Comparison of ENCODE assay signal across 24 mouse cellular contexts in genomic region chr8:47659463-47659862, GRCm38 (mm10). TPM values are rescaled to one million over a fixed set of nuclear protein-coding genes. Genes with fewer than 3 reads are reported as not detected.
DNase-seq lines count a peak whose midpoint lies in the region; ATAC-seq lines count a peak whose summit lies in the region.
"Had no signal": no experiment of that assay in that cellular context is flagged by ENCODE, and none has a peak within 500 bp of the region (broad histone marks: within the 10 kb centered on the region; RNA-seq: fewer than 3 reads in every experiment).

No protein-coding gene starts in this region.

- no peak for DNase-seq in kidney, postnatal 14 days
- peak; percentile 56 for DNase-seq in yolk sac, embryonic 10.5 days (ENCODE audit: low spot score)
- DNase-seq in right cerebral cortex, postnatal 4 days, result no peak
- DNase-seq: adrenal gland, adult 2 months; adrenal gland, postnatal 14 days; cerebellum, adult 11 months; cerebellum, adult 2 months; cerebellum, postnatal 10 days; cerebellum, postnatal 36 days; embryo, embryonic 11 days; gastrocnemius, postnatal 25 days; heart, adult 2 months had no signal

- H3K4me1 ChIP-seq in kidney, embryonic 14.5 days (ENCODE audit: control insufficient read depth, insufficient read depth, low read length), result no peaks in the 10 kb centered on the region
- no peaks in the 10 kb centered on the region for H3K4me1 ChIP-seq in liver, embryonic 15.5 days (replicated peaks)
- H3K4me1 ChIP-seq in liver, embryonic 12.5 days, result no peaks in the 10 kb centered on the region
- H3K4me1 ChIP-seq: embryonic facial prominence, embryonic 10.5 days; embryonic facial prominence, embryonic 13.5 days; forebrain, embryonic 12.5 days; forebrain, embryonic 15.5 days; hindbrain, embryonic 12.5 days; hindbrain, embryonic 15.5 days had no signal

- no peaks in the 10 kb centered on the region for H3K36me3 ChIP-seq in kidney, embryonic 14.5 days (ENCODE audit: control insufficient read depth, insufficient read depth, low read length)
- no peaks in the 10 kb centered on the region for H3K36me3 ChIP-seq in liver, embryonic 15.5 days (replicated peaks)
- H3K36me3 ChIP-seq in liver, embryonic 12.5 days, result no peaks in the 10 kb centered on the region
- H3K36me3 ChIP-seq: embryonic facial prominence, embryonic 10.5 days; embryonic facial prominence, embryonic 13.5 days; forebrain, embryonic 12.5 days; forebrain, embryonic 15.5 days; hindbrain, embryonic 12.5 days; hindbrain, embryonic 15.5 days had no signal

- H3K9me3 ChIP-seq in kidney, embryonic 14.5 days (ENCODE audit: control insufficient read depth, low read length), result no peaks in the 10 kb centered on the region
- no peaks in the 10 kb centered on the region for H3K9me3 ChIP-seq in liver, embryonic 15.5 days (replicated peaks)
- no peaks in the 10 kb centered on the region for H3K9me3 ChIP-seq in liver, embryonic 12.5 days (replicated peaks)
- H3K9me3 ChIP-seq: embryonic facial prominence, embryonic 10.5 days; embryonic facial prominence, embryonic 13.5 days; forebrain, embryonic 12.5 days; forebrain, embryonic 15.5 days; hindbrain, embryonic 12.5 days; hindbrain, embryonic 15.5 days had no signal

- H3K27ac ChIP-seq in kidney, embryonic 14.5 days (ENCODE audit: low read depth, low read length), result no peak overlapping the region
- H3K27ac ChIP-seq in liver, embryonic 15.5 days (replicated peaks), result no peak overlapping the region
- no peak overlapping the region for H3K27ac ChIP-seq in liver, embryonic 12.5 days
- H3K27ac ChIP-seq: embryonic facial prominence, embryonic 10.5 days; embryonic facial prominence, embryonic 13.5 days; forebrain, embryonic 12.5 days; forebrain, embryonic 15.5 days; heart, adult 2 months; hindbrain, embryonic 12.5 days; hindbrain, embryonic 15.5 days had no signal

- H3K4me3 ChIP-seq in kidney, embryonic 14.5 days (ENCODE audit: low read length), result no peak overlapping the region
- H3K4me3 ChIP-seq in liver, embryonic 15.5 days (replicated peaks), result no peak overlapping the region
- H3K4me3 ChIP-seq in liver, embryonic 12.5 days, result no peak overlapping the region
- H3K4me3 ChIP-seq: embryonic facial prominence, embryonic 10.5 days; embryonic facial prominence, embryonic 13.5 days; erythroblast, embryonic 14.5 days; forebrain, embryonic 12.5 days; forebrain, embryonic 15.5 days; heart, adult 2 months; hindbrain, embryonic 12.5 days; hindbrain, embryonic 15.5 days had no signal

- no peak overlapping the region for H3K9ac ChIP-seq in kidney, embryonic 14.5 days (ENCODE audit: low read depth, low read length)
- H3K9ac ChIP-seq in liver, embryonic 15.5 days, result no peak overlapping the region
- no peak overlapping the region for H3K9ac ChIP-seq in liver, embryonic 12.5 days
- H3K9ac ChIP-seq: embryonic facial prominence, embryonic 13.5 days; forebrain, embryonic 12.5 days; forebrain, embryonic 15.5 days; hindbrain, embryonic 12.5 days; hindbrain, embryonic 15.5 days had no signal

- WGBS in kidney, embryonic 14.5 days, result 90% methylated on average over 5 of the region's 5 CpGs
- 73% methylated on average over 5 of the region's 5 CpGs for WGBS in liver, embryonic 15.5 days (ENCODE audit: insufficient replicate concordance)
- 79% methylated on average over 4 of the region's 5 CpGs for WGBS in liver, embryonic 12.5 days (ENCODE audit: insufficient replicate concordance)

- H3K4me2 ChIP-seq in kidney, embryonic 14.5 days (replicated peaks; ENCODE audit: low read depth, low read length), result no peak overlapping the region
- H3K4me2 ChIP-seq in liver, embryonic 15.5 days, result no peak overlapping the region
- H3K4me2 ChIP-seq in liver, embryonic 12.5 days, result no peak overlapping the region
- H3K4me2 ChIP-seq: embryonic facial prominence, embryonic 13.5 days; forebrain, embryonic 12.5 days; forebrain, embryonic 15.5 days; heart, embryonic 11.5 days; hindbrain, embryonic 12.5 days; hindbrain, embryonic 15.5 days had no signal

- 0 out of 2 replicates have a peak, but pooled peaks have one; percentile 32 for ATAC-seq in kidney, embryonic 14.5 days (ENCODE audit: low FRiP score, low TSS enrichment)
- ATAC-seq in liver, embryonic 15.5 days (ENCODE audit: insufficient read depth), result peak; percentile 64; the same call in 1 of the 2 replicates
- no peak for ATAC-seq in liver, embryonic 12.5 days
- ATAC-seq: CD4-positive, CD25-positive, alpha-beta regulatory T cell, adult 4 months; forebrain, embryonic 15.5 days had no signal

- no peaks in the 10 kb centered on the region for H3K27me3 ChIP-seq in kidney, embryonic 14.5 days (ENCODE audit: control insufficient read depth, insufficient read depth, low read length)
- H3K27me3 ChIP-seq in liver, embryonic 15.5 days, result no peaks in the 10 kb centered on the region
- no peaks in the 10 kb centered on the region for H3K27me3 ChIP-seq in liver, embryonic 12.5 days (replicated peaks)
- H3K27me3 ChIP-seq: embryonic facial prominence, embryonic 13.5 days; forebrain, embryonic 12.5 days; forebrain, embryonic 15.5 days; hindbrain, embryonic 12.5 days; hindbrain, embryonic 15.5 days had no signal

RNA-seq across cellular contexts. Expression of gene Ing2, which starts 15.9 kb away (rescaled TPM):
- polyA plus RNA-seq in kidney, embryonic 14.5 days (2014; fragmentation: Nextera tagmentation; extraction: Ambion mirVana), result 15.0 and 22.4 TPM in 2 replicates
- polyA plus RNA-seq in liver, embryonic 15.5 days (2015; fragmentation: Nextera tagmentation; extraction: Ambion mirVana), result 6.3 and 7.1 TPM in 2 replicates
- polyA plus RNA-seq in liver, embryonic 12.5 days (2016; fragmentation: Nextera tagmentation; extraction: Ambion mirVana), result 14.9 and 15.1 TPM in 2 replicates

RNA-seq across cellular contexts. Expression of gene Cdkn2aip, which starts 54.3 kb away (rescaled TPM):
- polyA plus RNA-seq in kidney, embryonic 14.5 days (2014; fragmentation: Nextera tagmentation; extraction: Ambion mirVana), result 26.0 and 33.7 TPM in 2 replicates
- 12.8 and 13.4 TPM in 2 replicates for polyA plus RNA-seq in liver, embryonic 15.5 days (2015; fragmentation: Nextera tagmentation; extraction: Ambion mirVana)
- polyA plus RNA-seq in liver, embryonic 12.5 days (2016; fragmentation: Nextera tagmentation; extraction: Ambion mirVana), result 17.1 and 18.4 TPM in 2 replicates
